Mouse (Mus musculus): ENCODE data around the gene Zfp866. TPM values are rescaled to one million over a fixed set of nuclear protein-coding genes. Genes with fewer than 3 reads are reported as not detected.
A peak's percentile ranks its signal among the peaks of the same experiment; 100 is the strongest.

Gene Zfp866
- 10 to 100 TPM; 15.1 to 17.6 TPM for total RNA-seq (2021)
- long read RNA-seq, experiment 1 = 0 reads
- long read RNA-seq, experiment 2, partial matches to known transcripts = 0 of 1 reads
- long read RNA-seq, experiment 2, other reads (novel, unspliced or antisense) = 0 of 1 reads

GRCm38 (mm10) chr8:69790773-69791367, at the start of gene Zfp866, which contains the start of gene Atp13a1:
Zfp866 (minus strand) TSS chr8:69791178.
Atp13a1 (plus strand) TSS chr8:69791163.
- peak; percentile 91 to 93 for DNase-seq

GRCm38 (mm10) chr8:69837057-69837682, 46.2 kb upstream of the Zfp866 start:
- DNase-seq = no peak

- peak; percentile 82 to 89 for DNase-seq
Measured at GRCm38 (mm10) chr8:69832298-69832853, 41.4 kb upstream of the Zfp866 start, which contains the start of gene Pbx4. Pbx4 (plus strand) TSS chr8:69832491.

GRCm38 (mm10) chr8:69826371-69826770, 35.4 kb upstream of the Zfp866 start:
- no peak for DNase-seq

- peak in 1 of 2 experiments; percentile 32 for DNase-seq
Measured at GRCm38 (mm10) chr8:69822386-69823191, 31.6 kb upstream of the Zfp866 start, which contains the start of gene Lpar2. Lpar2 (plus strand) TSS chr8:69822429.

GRCm38 (mm10) chr8:69821971-69822385, 31.0 kb upstream of the Zfp866 start:
- no peak for DNase-seq

GRCm38 (mm10) chr8:69820466-69820865, 29.5 kb upstream of the Zfp866 start:
- DNase-seq = no peak

- DNase-seq = no peak
Measured at GRCm38 (mm10) chr8:69815396-69815795, 24.4 kb upstream of the Zfp866 start.

- DNase-seq = no peak
Measured at GRCm38 (mm10) chr8:69814881-69815280, 23.9 kb upstream of the Zfp866 start.

GRCm38 (mm10) chr8:69809820-69810219, 18.8 kb upstream of the Zfp866 start:
- DNase-seq = no peak

GRCm38 (mm10) chr8:69808864-69809403, 18.0 kb upstream of the Zfp866 start:
- DNase-seq = peak; percentile 33 to 43

- DNase-seq = peak; percentile 88 to 89
Measured at GRCm38 (mm10) chr8:69808094-69808863, 17.3 kb upstream of the Zfp866 start, which contains the start of gene Gmip. Gmip (plus strand) TSS chr8:69808679.

GRCm38 (mm10) chr8:69807236-69807635, 16.3 kb upstream of the Zfp866 start:
- DNase-seq = no peak

- no peak for DNase-seq
Measured at GRCm38 (mm10) chr8:69805491-69805890, 14.5 kb upstream of the Zfp866 start.

GRCm38 (mm10) chr8:69805086-69805485, 14.1 kb upstream of the Zfp866 start:
- DNase-seq = no peak

GRCm38 (mm10) chr8:69804537-69804936, 13.6 kb upstream of the Zfp866 start:
- no peak for DNase-seq

GRCm38 (mm10) chr8:69803366-69803765, 12.4 kb upstream of the Zfp866 start:
- DNase-seq = no peak

GRCm38 (mm10) chr8:69802216-69802615, 11.2 kb upstream of the Zfp866 start:
- no peak for DNase-seq

GRCm38 (mm10) chr8:69801796-69802195, 10.8 kb upstream of the Zfp866 start:
- no peak for DNase-seq

- DNase-seq = no peak
Measured at GRCm38 (mm10) chr8:69799946-69800345, 9.0 kb upstream of the Zfp866 start.

- no peak for DNase-seq
Measured at GRCm38 (mm10) chr8:69799261-69799660, 8.3 kb upstream of the Zfp866 start.

All from heart, adult 18-20 months (tissue).